Mouse (Mus musculus): ENCODE data around the gene 3110082J24Rik.

The 3110082J24Rik gene

GRCm38 (mm10) chr5:30118018-30118417 lies 12.1 kb upstream of the 3110082J24Rik start:
- no peak for DNase-seq (ENCODE audit: low spot score)

GRCm38 (mm10) chr5:30115718-30116117 lies 9.8 kb upstream of the 3110082J24Rik start:
- DNase-seq (ENCODE audit: low spot score), result no peak

- no peak for DNase-seq (ENCODE audit: low spot score)
Observed at GRCm38 (mm10) chr5:30114761-30115140, 8.9 kb upstream of the 3110082J24Rik start.

- no peak for DNase-seq (ENCODE audit: low spot score)
Observed at GRCm38 (mm10) chr5:30113881-30114760, 8.2 kb upstream of the 3110082J24Rik start.

GRCm38 (mm10) chr5:30112533-30113068 lies 6.7 kb upstream of the 3110082J24Rik start:
- DNase-seq (ENCODE audit: low spot score), result no peak

GRCm38 (mm10) chr5:30111771-30112170 lies 5.9 kb upstream of the 3110082J24Rik start:
- no peak for DNase-seq (ENCODE audit: low spot score)

- DNase-seq (ENCODE audit: low spot score), result no peak
Observed at GRCm38 (mm10) chr5:30111126-30111525, 5.2 kb upstream of the 3110082J24Rik start.

GRCm38 (mm10) chr5:30110371-30111060 lies 4.6 kb upstream of the 3110082J24Rik start:
- DNase-seq (ENCODE audit: low spot score), result no peak

- DNase-seq (ENCODE audit: low spot score), result no peak
Observed at GRCm38 (mm10) chr5:30109899-30110298, 4.0 kb upstream of the 3110082J24Rik start.

- DNase-seq (ENCODE audit: low spot score), result no peak
Observed at GRCm38 (mm10) chr5:30108233-30108632, 2.3 kb upstream of the 3110082J24Rik start.

- DNase-seq (ENCODE audit: low spot score), result no peak
Observed at GRCm38 (mm10) chr5:30107611-30108041, 1.7 kb upstream of the 3110082J24Rik start.

GRCm38 (mm10) chr5:30107186-30107585 lies 1.3 kb upstream of the 3110082J24Rik start:
- DNase-seq (ENCODE audit: low spot score), result no peak

GRCm38 (mm10) chr5:30106756-30107155 lies 870 bp upstream of the 3110082J24Rik start:
- no peak for DNase-seq (ENCODE audit: low spot score)

GRCm38 (mm10) chr5:30104841-30105667 lies 832 bp downstream of the 3110082J24Rik start, which contains the start of gene Garem2:
Gene Garem2, plus strand, starts transcription at chr5:30105161.
- DNase-seq (ENCODE audit: low spot score), result no peak

GRCm38 (mm10) chr5:30104339-30104738 lies 1.5 kb downstream of the 3110082J24Rik start:
- DNase-seq (ENCODE audit: low spot score), result no peak

- no peak for DNase-seq (ENCODE audit: low spot score)
Observed at GRCm38 (mm10) chr5:30103340-30103739, 2.5 kb downstream of the 3110082J24Rik start.

GRCm38 (mm10) chr5:30098260-30098659 lies 7.6 kb downstream of the 3110082J24Rik start:
- no peak for DNase-seq (ENCODE audit: low spot score)

GRCm38 (mm10) chr5:30095731-30096130 lies 10.2 kb downstream of the 3110082J24Rik start:
- DNase-seq (ENCODE audit: low spot score), result no peak

- DNase-seq (ENCODE audit: low spot score), result no peak
Observed at GRCm38 (mm10) chr5:30094399-30094798, 11.5 kb downstream of the 3110082J24Rik start.

GRCm38 (mm10) chr5:30092701-30093100 lies 13.2 kb downstream of the 3110082J24Rik start:
- no peak for DNase-seq (ENCODE audit: low spot score)

- no peak for DNase-seq (ENCODE audit: low spot score)
Observed at GRCm38 (mm10) chr5:30072825-30073821, 32.8 kb downstream of the 3110082J24Rik start, which contains the start of gene Tyms. Gene Tyms, minus strand, starts transcription at chr5:30073617.

Measured in urinary bladder, postnatal 10 days (tissue).